ENCODE assay signal across 10 mouse cellular contexts in genomic region chr15:59759566-59759965, GRCm38 (mm10).
DNase-seq lines count a peak whose midpoint lies in the region; TF ChIP-seq lines count a peak whose summit lies in the region.
"Had no signal": no experiment of that assay in that cellular context is flagged by ENCODE, and none has a peak within 500 bp of the region (broad histone marks: within the 10 kb centered on the region; RNA-seq: fewer than 3 reads in every experiment).

No protein-coding gene starts in this region.

- 21% methylated on average over 4 of the region's 4 CpGs for WGBS in heart, embryonic 10.5 days
- WGBS in kidney, adult 2 months, result 53% methylated on average over 4 of the region's 4 CpGs

- peaks cover 20% of the 10 kb centered on the region for H3K4me1 ChIP-seq in heart, embryonic 10.5 days
- H3K4me1 ChIP-seq in kidney, adult 2 months (ENCODE audit: control insufficient read depth, insufficient read depth, low read length), result no peaks in the 10 kb centered on the region
- H3K4me1 ChIP-seq: neural tube, embryonic 13.5 days had no signal

- no peak for TF ChIP-seq CTCF in kidney, adult 2 months (conservative IDR thresholded peaks at IDR 0.05; ENCODE audit: insufficient read depth, insufficient read length, low read depth, low read length)

- H3K27me3 ChIP-seq in heart, embryonic 10.5 days (ENCODE audit: insufficient read depth, poor library complexity, severe bottlenecking), result no peaks in the 10 kb centered on the region
- no peaks in the 10 kb centered on the region for H3K27me3 ChIP-seq in kidney, adult 2 months (replicated peaks; ENCODE audit: control insufficient read depth, insufficient read depth, low read length)
- H3K27me3 ChIP-seq: neural tube, embryonic 13.5 days had no signal

- DNase-seq in ovary, adult 18-20 months (ENCODE audit: low spot score), result peak; percentile 39
- no peak for DNase-seq in ovary, postnatal 10 days (ENCODE audit: low spot score)
- peak; percentile 86 for DNase-seq in heart, embryonic 10.5 days (ENCODE audit: low spot score)
- DNase-seq in lung, postnatal 14 days, result peak; percentile 45
- DNase-seq in urinary bladder, postnatal 36 days (ENCODE audit: low spot score in 2 of 2), result peak; percentile 65 to 76
- DNase-seq in layer of hippocampus, postnatal 36 days, result no peak
- DNase-seq in kidney, adult 2 months, result no peak
- no peak for DNase-seq in retina, embryonic 14.5 days (ENCODE audit: low spot score)

- no peaks in the 10 kb centered on the region for H3K36me3 ChIP-seq in heart, embryonic 10.5 days
- H3K36me3 ChIP-seq in kidney, adult 2 months (ENCODE audit: control insufficient read depth, insufficient read depth, low read length), result no peaks in the 10 kb centered on the region
- H3K36me3 ChIP-seq: embryonic facial prominence, embryonic 13.5 days; neural tube, embryonic 13.5 days had no signal

- no peak overlapping the region for H3K4me3 ChIP-seq in heart, embryonic 10.5 days
- H3K4me3 ChIP-seq in kidney, adult 2 months (ENCODE audit: insufficient read depth, low read depth, low read length), result no peak overlapping the region
- H3K4me3 ChIP-seq: embryonic facial prominence, embryonic 13.5 days; neural tube, embryonic 13.5 days had no signal

- H3K27ac ChIP-seq in heart, embryonic 10.5 days, result peak overlapping the region; percentile 77
- H3K27ac ChIP-seq in kidney, adult 2 months (ENCODE audit: insufficient read depth, low read depth, low read length), result no peak overlapping the region
- H3K27ac ChIP-seq: embryonic facial prominence, embryonic 13.5 days; neural tube, embryonic 13.5 days had no signal

- no peak for TF ChIP-seq POLR2A in kidney, adult 2 months (IDR thresholded peaks at IDR 0.05; ENCODE audit: low read depth, low read length)

- H3K9me3 ChIP-seq in heart, embryonic 10.5 days, result no peaks in the 10 kb centered on the region
- H3K9me3 ChIP-seq: embryonic facial prominence, embryonic 13.5 days; neural tube, embryonic 13.5 days had no signal

Comparison
In these comparisons a context has a peak if more than half of its experiments do, and no peak if none do; other contexts are left out.
1. DNase-seq: peak in ovary, adult 18-20 months (single experiment), heart, embryonic 10.5 days (single experiment), lung, postnatal 14 days (single experiment) and urinary bladder, postnatal 36 days (2 of 2); none in ovary, postnatal 10 days (single experiment), layer of hippocampus, postnatal 36 days (0 of 2), kidney, adult 2 months (single experiment) and retina, embryonic 14.5 days (single experiment).